Mouse (Mus musculus) megakaryocyte-erythroid progenitor cell, adult 5-6 weeks (primary cell): ENCODE measurements around the gene Gm4724. TPM values are rescaled to one million over a fixed set of nuclear protein-coding genes. Genes with fewer than 3 reads are reported as not detected.
"Not testable (repeated sequence)": the region's sequence is repeated elsewhere in the genome, so short reads cannot be mapped to it uniquely, and the experiment has no call there.

Experiments
- ATAC-seq: replicated peaks from 2 replicates; pipeline ENCODE4 v1.8.0; 2016; ENCODE audit warnings: mild to moderate bottlenecking, inconsistent platforms; ENCODE audit not compliant: severe bottlenecking, poor library complexity, low FRiP score, low TSS enrichment
- total RNA-seq, 2 experiments: library from RNA; stranded (forward) in 1 of 2; stranded (reverse) in 1 of 2; fragments of 200-1000, 215-1000 nt in 1 of 2; fragments of >200 nt in 1 of 2; fragmentation: Nextera tagmentation in 1 of 2; gene quantifications; 2 replicates each; pipeline ENCODE4 v1.2.3; 2014 to 2017

Gene Gm4724
- total RNA-seq (2014; fragmentation: Nextera tagmentation) (8.2 and 17.7 TPM in 2 replicates), total RNA-seq (2017) (12.8 and 13.1 TPM in 2 replicates)

DNA sequence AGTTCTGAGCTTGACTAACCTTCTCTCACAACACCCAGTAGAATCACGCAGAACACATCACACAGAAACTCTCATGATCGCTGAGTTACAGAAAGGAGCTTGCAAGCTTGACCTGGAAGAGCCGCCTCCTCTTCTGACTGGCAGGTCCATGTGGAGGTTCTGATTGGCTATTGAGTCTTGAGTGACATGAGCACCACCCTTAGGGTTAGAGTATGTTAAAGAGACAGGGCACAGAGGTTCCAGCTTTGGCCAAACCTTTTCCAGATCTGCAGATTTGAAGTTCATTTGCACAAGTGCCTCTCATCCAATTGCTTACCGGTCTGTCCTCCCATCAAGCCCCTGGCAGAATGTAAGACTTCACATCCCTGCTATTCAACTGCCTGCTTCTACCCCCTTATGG is at the start of gene Gm4724:
TSS of gene Gm4724 (minus strand) at position 101 of the 400 bp plus-strand sequence.
- ATAC-seq = not testable (repeated sequence)

DNA sequence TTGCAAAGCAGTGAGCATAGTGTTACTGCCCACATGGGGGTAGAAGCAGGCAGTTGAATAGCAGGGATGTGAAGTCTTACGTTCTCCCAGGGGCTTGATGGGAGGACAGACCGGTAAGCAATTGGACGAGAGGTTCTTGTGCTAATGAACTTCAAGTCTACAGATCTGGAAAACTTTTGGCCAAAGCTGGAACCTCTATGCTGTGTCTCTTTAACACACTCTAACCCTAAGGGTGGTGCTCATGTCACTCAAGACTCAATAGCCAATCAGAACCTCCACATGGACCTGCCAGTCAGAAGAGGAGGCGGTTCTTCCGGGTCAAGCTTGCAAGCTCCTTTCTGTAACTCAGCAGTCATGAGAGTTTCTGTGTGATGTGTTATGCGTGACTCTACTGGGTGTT is 34.1 kb upstream of the Gm4724 start, which contains the start of gene Zfp965:
TSS of gene Zfp965 (plus strand) at position 301 of the 400 bp plus-strand sequence.
- not testable (repeated sequence) for ATAC-seq

Other genes with a start within 250 kb of the Gm4724 start
- 16.4 and 28.5 TPM in 2 replicates for gene Gm14391, start 228.9 kb downstream of the Gm4724 start, total RNA-seq (2014; fragmentation: Nextera tagmentation)
- 15.6 and 26.4 TPM in 2 replicates for gene Gm14391, start 228.9 kb downstream of the Gm4724 start, total RNA-seq (2017)
- gene Gm14440, start 160.7 kb downstream of the Gm4724 start, total RNA-seq (2014; fragmentation: Nextera tagmentation) = 6.4 TPM in 1 of 2 replicates, not detected in the other
- gene Gm14440, start 160.7 kb downstream of the Gm4724 start, total RNA-seq (2017) = 0.19 TPM in 1 of 2 replicates, not detected in the other
- gene Gm4631, start 97.6 kb downstream of the Gm4724 start, total RNA-seq (2014; fragmentation: Nextera tagmentation) = 32.0 and 38.3 TPM in 2 replicates
- gene Gm4631, start 97.6 kb downstream of the Gm4724 start, total RNA-seq (2017) = 21.8 and 36.6 TPM in 2 replicates
- gene Zfp968, start 63.4 kb downstream of the Gm4724 start, total RNA-seq (2014; fragmentation: Nextera tagmentation) = 3.6 and 12.6 TPM in 2 replicates
- 8.2 and 10.3 TPM in 2 replicates for gene Zfp968, start 63.4 kb downstream of the Gm4724 start, total RNA-seq (2017)
- gene Zfp965, start 34.2 kb upstream of the Gm4724 start, total RNA-seq (2014; fragmentation: Nextera tagmentation) = 5.0 and 6.5 TPM in 2 replicates
- gene Zfp965, start 34.2 kb upstream of the Gm4724 start, total RNA-seq (2017) = 16.2 and 16.7 TPM in 2 replicates
- not detected in 2 replicates for gene Gm11007, start 208.2 kb upstream of the Gm4724 start, total RNA-seq (2014; fragmentation: Nextera tagmentation)
- not detected in 2 replicates for gene Gm11007, start 208.2 kb upstream of the Gm4724 start, total RNA-seq (2017)